Mouse (Mus musculus) layer of hippocampus, postnatal 36 days (tissue): ENCODE results near the gene Zfp870. TPM values are rescaled to one million over a fixed set of nuclear protein-coding genes. Genes with fewer than 3 reads are reported as not detected.

Source experiments
- DNase-seq, 2 experiments: peaks; one replicate each; pipeline ENCODE4 v3.0.0; 2022
- total RNA-seq, 2 experiments: library from RNA; stranded (reverse); gene quantifications; 2 replicates each; pipeline ENCODE4 v1.2.3; 2021

The Zfp870 gene
- 10 to 100 TPM in 1 of 2 experiments, 1 to 10 TPM in 1; 7.6 to 11.5 TPM for total RNA-seq

DNA sequence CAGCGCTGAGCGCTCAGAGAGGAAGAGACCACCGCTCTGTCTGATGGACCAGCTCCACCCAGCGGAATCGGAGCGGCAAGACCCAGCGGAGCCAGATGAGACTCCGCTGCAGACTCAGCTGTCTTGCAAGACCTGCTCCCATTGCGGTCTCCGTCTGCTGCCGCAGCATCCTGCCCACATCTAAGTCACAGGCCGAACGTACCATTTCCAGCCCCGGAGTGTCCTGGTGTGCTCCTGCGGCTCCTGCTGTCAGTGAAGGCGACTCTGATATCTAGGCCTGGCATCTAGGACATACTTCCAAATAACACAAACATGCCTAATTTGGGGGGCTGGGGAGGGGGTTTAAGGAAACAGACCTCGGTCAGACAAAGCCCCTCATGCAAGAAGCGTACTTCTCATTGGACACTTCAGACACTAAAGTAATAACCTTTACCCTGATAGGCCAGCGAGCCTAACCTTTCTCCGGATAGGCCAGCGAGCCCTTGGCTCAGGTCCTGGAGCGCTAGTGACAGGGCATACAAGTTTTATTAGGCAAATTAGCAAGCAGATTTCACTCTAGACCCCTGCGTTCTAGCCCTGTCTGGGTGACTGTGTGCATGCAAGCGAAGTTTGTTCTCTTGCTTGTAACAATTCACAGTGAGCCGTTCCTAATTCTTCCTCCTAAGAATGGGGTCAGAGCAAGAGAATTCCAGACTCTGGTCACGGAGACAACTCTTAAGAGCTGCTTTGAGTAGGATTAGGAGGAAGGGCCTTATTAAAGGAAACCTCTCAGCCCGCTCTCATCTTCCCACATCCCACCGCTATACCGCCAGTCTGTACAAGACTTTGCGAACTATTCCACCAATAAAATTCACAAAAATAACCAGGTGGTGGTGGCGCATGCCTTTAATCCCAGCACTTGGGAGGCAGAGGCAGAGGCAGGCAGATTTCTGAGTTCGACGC lies at the start of gene Zfp870:
Zfp870 (minus strand) TSS at position 404 of the 942 bp plus-strand sequence.
- DNase-seq, result peak; percentile 80 to 85

GRCm38 (mm10) chr17:32939831-32940230 lies 48.4 kb upstream of the Zfp870 start:
- no peak for DNase-seq

- no peak for DNase-seq
These were observed 36.4 kb upstream of the Zfp870 start for GRCm38 (mm10) chr17:32927803-32928202.

DNA sequence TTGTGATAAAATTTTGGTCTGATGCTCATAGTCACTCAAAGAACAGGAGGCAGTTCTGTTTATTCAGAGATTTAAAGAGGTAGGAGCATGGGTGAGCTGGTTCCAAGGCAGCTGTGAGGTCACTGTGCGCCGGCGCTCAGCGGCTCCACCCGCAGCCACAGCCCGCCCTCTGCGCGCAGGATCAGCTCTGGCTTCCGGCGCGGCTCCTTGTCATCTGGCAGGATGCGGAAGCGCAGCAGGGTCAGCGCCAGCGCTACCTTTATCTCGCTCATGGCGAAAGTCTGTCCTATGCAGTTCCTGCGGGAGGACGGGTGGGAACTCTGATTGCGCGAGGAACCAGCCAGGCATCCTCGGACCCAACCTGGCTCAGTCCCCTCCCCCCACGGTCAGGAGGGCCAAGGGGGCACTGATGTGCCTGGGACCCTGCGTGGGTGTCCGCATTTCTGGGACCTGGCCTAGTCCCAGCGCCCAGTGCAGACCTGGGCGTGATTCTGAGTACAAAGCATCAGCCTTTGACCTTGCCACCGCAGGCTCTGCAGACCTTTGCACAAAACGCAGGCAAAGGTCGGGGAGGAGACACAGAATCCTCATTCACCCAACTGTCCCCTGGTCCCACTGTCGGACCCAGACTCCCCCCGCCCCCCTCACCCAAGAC lies 33.3 kb upstream of the Zfp870 start:
- DNase-seq, result peak; percentile 55 to 62

GRCm38 (mm10) chr17:32923681-32924080 lies 32.2 kb upstream of the Zfp870 start:
- DNase-seq, result no peak

DNA sequence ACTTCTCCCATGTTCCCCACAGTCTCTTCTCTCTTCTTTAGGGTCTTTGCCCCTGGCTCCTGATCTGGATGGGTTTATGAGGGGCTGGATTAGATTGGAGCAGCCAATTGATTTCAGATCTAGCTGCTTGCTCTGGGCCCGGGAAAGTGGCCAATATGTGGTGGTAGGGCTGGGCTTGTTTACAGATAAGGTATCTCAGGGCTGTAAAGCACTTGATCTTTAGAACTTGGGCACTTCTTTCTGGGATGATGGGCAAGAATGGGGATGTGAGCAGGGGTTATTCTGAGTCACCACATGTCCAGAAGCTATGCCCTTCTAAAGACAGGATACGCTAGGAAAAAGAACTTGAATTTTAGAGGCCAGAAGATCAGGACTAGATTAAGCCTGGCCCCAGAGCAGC lies 27.7 kb upstream of the Zfp870 start:
- no peak for DNase-seq

DNA sequence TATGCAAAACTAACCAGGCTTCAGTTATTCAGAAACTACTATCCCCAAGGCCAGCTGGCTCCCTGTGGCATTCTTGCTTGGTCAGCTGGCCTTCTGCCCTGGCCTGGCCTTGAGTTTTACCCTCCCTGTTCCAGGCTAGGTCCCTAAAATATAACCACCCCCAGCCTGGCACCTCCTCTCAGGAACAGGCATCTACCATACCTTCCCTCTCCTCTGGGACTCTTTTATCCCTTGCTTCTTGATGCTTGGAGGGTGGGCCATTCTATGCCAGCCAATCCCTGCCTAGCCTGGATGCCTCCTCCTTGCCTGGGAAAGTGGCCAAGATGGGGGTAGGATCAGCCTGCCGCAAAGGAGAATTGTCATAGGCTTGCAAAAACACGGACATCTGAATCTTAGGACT lies 25.7 kb upstream of the Zfp870 start, which contains the start of gene Cyp4f14:
Cyp4f14 (minus strand) TSS at position 212 of the 400 bp plus-strand sequence.
- peak in 1 of 2 experiments; percentile 11 for DNase-seq

DNA sequence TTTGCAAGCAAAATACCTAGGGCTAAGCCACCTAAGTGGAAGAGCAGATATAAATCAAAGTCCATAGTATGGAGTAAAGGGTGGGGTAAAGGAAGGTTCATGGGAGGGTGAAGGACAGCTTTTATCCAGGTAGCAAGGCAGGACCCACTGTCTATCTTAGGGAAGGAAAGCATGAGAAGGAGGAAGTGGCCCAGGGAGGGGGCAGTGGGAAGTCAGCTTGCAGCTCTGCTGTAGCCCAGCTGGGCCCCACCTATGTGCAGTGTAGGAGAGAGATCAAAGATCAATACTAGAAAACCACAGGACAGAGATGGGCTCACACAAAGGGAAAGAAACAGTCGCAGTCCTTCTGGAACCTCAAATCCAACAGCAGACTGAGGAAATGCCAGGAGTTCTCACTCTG lies 24.6 kb upstream of the Zfp870 start:
- DNase-seq, result no peak

DNA sequence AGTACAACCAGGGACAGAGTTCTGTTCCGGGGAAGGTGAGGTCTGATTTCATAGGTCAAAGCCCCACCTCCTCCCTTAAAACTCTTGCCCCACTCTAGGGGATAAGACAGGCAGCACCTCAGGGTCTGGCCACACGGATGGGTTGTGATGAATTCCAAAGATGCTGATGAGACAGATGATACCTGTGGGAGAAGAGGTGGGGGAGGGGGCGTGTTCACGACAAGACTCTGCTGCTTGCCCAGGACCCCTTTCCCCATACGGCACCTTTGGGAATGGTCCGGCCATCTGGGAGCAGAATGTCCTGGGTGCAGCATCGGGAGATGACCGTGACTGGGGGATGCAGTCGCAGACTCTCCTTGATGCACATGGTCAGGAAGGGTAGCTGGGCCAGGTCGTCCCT lies 14.7 kb upstream of the Zfp870 start:
- no peak for DNase-seq

DNA sequence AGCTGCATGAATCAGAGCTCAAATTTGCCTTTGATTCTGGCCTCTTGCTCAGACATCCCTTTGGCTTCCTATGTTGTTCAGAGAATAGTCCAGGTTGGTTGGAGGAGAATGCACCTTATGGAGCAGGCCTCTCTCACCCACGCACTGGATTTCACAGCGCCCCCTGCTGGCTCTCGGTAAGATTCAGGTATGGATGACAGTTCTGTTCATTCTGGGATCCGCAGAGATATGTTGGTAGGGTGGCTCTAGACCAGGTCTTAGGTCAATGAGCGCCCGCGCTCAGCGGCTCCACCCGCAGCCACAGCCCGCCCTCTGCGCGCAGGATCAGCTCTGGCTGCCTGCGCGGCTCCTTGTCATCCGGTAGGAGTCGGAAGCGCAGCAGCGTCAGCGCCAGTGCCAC lies 13.8 kb upstream of the Zfp870 start:
- DNase-seq, result peak; percentile 11 to 40

- DNase-seq, result no peak
These were observed 13.0 kb upstream of the Zfp870 start for GRCm38 (mm10) chr17:32904414-32904813.

- no peak for DNase-seq
These were observed 10.5 kb upstream of the Zfp870 start for GRCm38 (mm10) chr17:32901751-32902525.

DNA sequence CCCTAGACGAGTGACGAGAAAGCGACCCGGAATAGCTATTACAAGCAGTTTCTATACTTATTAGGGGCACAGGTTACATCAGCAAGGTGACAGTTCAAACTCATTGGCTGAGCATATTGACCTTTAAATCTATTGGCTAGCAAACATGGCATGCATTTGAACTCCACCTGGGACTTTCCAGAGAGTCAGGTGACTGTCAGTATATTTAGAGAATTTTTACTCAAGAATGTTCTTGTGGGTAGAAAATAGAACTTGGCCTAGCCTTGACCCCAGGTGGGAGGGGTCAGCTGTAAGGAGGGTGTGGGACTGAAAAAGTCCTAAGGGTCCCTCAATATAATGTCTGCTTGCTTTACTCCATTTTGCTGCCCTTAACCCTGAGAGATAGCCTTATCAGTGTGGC lies 4.0 kb upstream of the Zfp870 start:
- DNase-seq, result no peak

DNA sequence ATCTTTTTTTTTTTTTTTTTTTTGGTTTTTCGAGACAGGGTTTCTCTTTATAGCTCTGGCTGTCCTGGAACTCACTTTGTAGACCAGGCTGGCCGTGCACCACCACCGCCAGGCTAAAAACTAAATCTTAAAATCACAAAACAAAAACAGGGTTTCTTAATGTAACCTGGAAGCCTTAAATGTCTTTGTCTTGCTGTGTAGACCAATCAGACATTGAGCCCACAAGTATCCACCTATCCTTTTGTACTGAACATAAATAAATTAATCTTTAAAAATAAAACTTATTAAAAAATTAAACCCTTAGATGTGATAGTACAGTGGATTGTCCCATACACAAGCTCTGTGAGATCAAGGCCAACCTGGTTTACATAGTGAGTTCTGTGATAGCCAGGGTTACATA lies 2.5 kb upstream of the Zfp870 start:
- DNase-seq, result no peak

GRCm38 (mm10) chr17:32890852-32891238 lies 597 bp downstream of the Zfp870 start:
- no peak for DNase-seq

- DNase-seq, result no peak
These were observed 1.8 kb downstream of the Zfp870 start for GRCm38 (mm10) chr17:32889611-32890010.

DNA sequence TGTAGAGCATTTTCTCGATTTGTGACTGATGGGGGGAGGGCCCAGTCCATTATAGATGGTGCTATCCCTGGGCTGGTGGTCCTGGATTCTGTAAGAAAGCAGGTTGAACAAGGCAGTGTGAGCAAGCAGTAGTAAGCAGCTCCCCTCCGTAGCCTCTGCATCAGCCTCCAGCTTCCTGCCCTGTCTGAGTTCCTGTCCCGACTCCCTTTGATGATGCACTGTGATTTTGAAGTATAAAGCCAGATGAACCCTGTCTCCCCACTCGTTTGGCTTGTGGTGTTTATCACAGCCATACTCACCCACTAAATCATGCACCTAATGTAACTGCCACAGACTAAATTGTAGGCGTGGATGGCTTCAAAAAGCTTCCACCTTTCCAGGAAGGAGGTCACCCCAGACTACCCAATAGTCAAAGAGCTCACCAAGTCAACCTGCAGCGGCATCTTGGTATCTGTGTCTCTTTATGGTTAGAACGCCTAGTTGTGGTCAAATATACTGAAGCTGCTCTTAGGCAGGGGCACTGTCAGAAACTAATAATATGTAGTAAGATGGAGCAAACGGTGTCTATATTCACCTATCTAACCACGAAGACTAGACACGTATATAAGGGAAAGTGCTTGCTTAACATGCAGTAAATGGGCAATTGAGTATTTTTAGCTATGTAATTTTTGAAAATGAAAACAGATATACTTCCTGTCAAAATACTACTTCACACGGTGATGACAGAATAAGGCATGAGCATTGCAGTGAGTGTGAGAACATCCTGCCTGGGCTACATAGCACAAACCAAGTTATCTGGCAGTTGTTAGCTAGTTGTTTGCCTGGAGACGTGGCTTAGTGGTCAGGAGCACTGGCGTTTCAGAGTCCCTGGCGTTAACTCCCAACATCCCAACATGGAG lies 10.9 kb downstream of the Zfp870 start:
- DNase-seq, result no peak

GRCm38 (mm10) chr17:32878773-32879172 lies 12.7 kb downstream of the Zfp870 start:
- no peak for DNase-seq

GRCm38 (mm10) chr17:32877471-32878171 lies 13.8 kb downstream of the Zfp870 start:
- no peak for DNase-seq

GRCm38 (mm10) chr17:32872696-32873095 lies 18.7 kb downstream of the Zfp870 start:
- DNase-seq, result no peak

- DNase-seq, result no peak
These were observed 19.4 kb downstream of the Zfp870 start for GRCm38 (mm10) chr17:32872091-32872490.
